Mouse (Mus musculus) midbrain, embryonic 14.5 days (tissue): ENCODE results near the gene Paqr4. TPM values are rescaled to one million over a fixed set of nuclear protein-coding genes. Genes with fewer than 3 reads are reported as not detected.
"Not testable (repeated sequence)": the region's sequence is repeated elsewhere in the genome, so short reads cannot be mapped to it uniquely, and the experiment has no call there.

Experiments
- ATAC-seq: fragments of 200-750 bp; cut with Nextera tagmentation; 2 replicates; pipeline ENCODE4 v1.8.0; 2017; ENCODE audit warnings: moderate number of reproducible peaks, moderate library complexity; ENCODE audit not compliant: low FRiP score, low TSS enrichment
- DNase-seq: peaks from one replicate; pipeline ENCODE4 v3.0.0-alpha.2; 2015
- H3K27ac ChIP-seq: fragments of 300-500 bp; sonication (generic); replicated peaks from 2 replicates; pipeline ENCODE4 v1.5.1; 2014; ENCODE audit warnings: mild to moderate bottlenecking, low read depth, low read length, moderate library complexity
- H3K27me3 ChIP-seq: fragments of 300-500 bp; sonication (generic); 2 replicates; pipeline ENCODE4 v1.6.1; 2014; ENCODE audit warnings: low read length, control low read depth, mixed read lengths; ENCODE audit not compliant: control insufficient read depth, insufficient read depth
- H3K36me3 ChIP-seq: fragments of 300-500 bp; sonication (generic); 2 replicates; pipeline ENCODE4 v1.6.1; 2014; ENCODE audit warnings: low read length, control low read depth; ENCODE audit not compliant: control insufficient read depth, insufficient read depth
- H3K4me1 ChIP-seq: fragments of 300-500 bp; sonication (generic); 2 replicates; pipeline ENCODE4 v1.6.1; 2014; ENCODE audit warnings: mild to moderate bottlenecking, antibody characterized with exemption, low read length, control low read depth; ENCODE audit not compliant: control insufficient read depth, insufficient read depth
- H3K4me2 ChIP-seq: fragments of 300-500 bp; sonication (generic); 2 replicates; pipeline ENCODE4 v1.6.1; 2014; ENCODE audit warnings: mild to moderate bottlenecking, low read length, moderate library complexity
- H3K4me3 ChIP-seq: fragments of 300-500 bp; sonication (generic); replicated peaks from 2 replicates; pipeline ENCODE4 v1.5.1; 2014; ENCODE audit warnings: low read depth, low read length
- H3K9ac ChIP-seq: fragments of 300-500 bp; sonication (generic); replicated peaks from 2 replicates; pipeline ENCODE4 v1.6.1; 2014; ENCODE audit warnings: mild to moderate bottlenecking, low read length, moderate library complexity
- H3K9me3 ChIP-seq: fragments of 300-500 bp; sonication (generic); 2 replicates; pipeline ENCODE4 v1.6.1; 2016; ENCODE audit warnings: low read length, control low read depth, mixed read lengths; ENCODE audit not compliant: control insufficient read depth
- WGBS: fragments of 180-500 bp; shearing (Covaris S2); extraction: QIAGEN DNeasy Blood & Tissue Kit; methylation state at CpG from one replicate; pipeline ENCODE4 v1.1.7; 2014; 5-methylcytosine and 5-hydroxymethylcytosine counted together
- polyA plus RNA-seq: library from polyadenylated mRNA; unstranded; fragments of >200 nt; fragmentation: Nextera tagmentation; extraction: Ambion mirVana; gene quantifications from 2 replicates; pipeline ENCODE4 v1.2.1, GENCODE M21; 2014

The Paqr4 gene
- polyA plus RNA-seq, 1 experiment from 2014 or later: 56.6 TPM

- H3K27ac ChIP-seq: no peak overlapping the region
- WGBS: 78% methylated on average over 10 of the region's 10 CpGs
- no peak overlapping the region for H3K4me3 ChIP-seq
- H3K4me2 ChIP-seq: no peak overlapping the region
- ATAC-seq (no peak), DNase-seq (no peak)
- peaks cover 7% of the 10 kb centered on the region; the same call in 1 of the 2 replicates for H3K36me3 ChIP-seq
- no peaks in the 10 kb centered on the region for H3K27me3 ChIP-seq
- H3K4me1 ChIP-seq: peaks cover 4% of the 10 kb centered on the region
- no peak overlapping the region for H3K9ac ChIP-seq
- H3K9me3 ChIP-seq: no peaks in the 10 kb centered on the region
Measured at GRCm38 (mm10) chr17:23776216-23776615, 35.5 kb upstream of the Paqr4 start.

DNA sequence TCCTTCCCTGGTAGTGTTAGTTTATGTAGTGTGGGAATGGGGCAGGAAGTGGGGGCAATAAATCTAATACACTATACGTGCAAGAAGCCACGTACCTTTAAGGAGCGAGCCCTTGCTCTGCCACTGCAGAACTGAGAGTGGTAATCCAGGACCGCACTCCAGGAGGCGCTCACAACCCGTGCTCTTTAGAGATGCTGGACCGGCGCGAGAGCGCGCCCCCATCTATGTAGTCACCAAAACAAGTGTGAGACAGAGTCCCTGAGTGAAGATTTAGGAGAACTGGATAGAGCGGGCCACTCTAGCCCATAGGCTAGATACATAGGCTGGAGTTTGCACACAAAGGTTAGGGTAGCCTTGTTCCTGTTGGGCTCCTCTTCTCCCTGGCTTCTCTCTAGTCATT lies 33.4 kb upstream of the Paqr4 start:
- Histone ChIP-seq H3K36me3 (peaks cover 5% of the 10 kb centered on the region; the same call in 1 of the 2 replicates), H3K4me2 (no peak overlapping the region), H3K27ac (no peak overlapping the region), H3K9me3 (no peaks in the 10 kb centered on the region), H3K9ac (no peak overlapping the region), H3K27me3 (no peaks in the 10 kb centered on the region), H3K4me1 (peaks cover 15% of the 10 kb centered on the region), H3K4me3 (no peak overlapping the region)
- WGBS: 6% methylated on average over 12 of the region's 12 CpGs
- DNase-seq (peak; percentile 84), ATAC-seq (peak; percentile 21; the same call in 1 of the 2 replicates)

DNA sequence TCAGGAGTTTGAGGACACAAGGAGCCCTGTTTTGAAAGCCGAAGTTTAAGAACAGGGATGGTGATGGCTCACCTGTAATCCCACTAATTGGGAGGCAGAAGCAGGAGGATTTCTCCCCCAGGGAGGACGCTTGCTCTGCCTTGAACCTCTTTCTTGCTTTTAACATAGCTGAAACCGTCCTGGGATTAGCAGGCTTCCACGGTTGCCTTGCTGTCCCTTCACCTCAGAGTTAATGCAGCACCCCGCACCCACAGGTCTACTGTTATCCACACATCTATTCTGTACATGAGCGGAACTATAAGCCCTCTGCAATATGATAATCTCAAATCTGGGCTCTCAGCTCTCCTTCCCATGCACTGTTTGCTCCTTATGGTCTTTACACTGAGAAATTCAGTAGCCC lies 33.0 kb upstream of the Paqr4 start:
- 69% methylated on average over 6 of the region's 6 CpGs for WGBS
- Histone ChIP-seq H3K4me2 (no peak overlapping the region), H3K27me3 (no peaks in the 10 kb centered on the region), H3K4me1 (peaks cover 19% of the 10 kb centered on the region), H3K9me3 (no peaks in the 10 kb centered on the region), H3K36me3 (peaks cover 9% of the 10 kb centered on the region; the same call in 1 of the 2 replicates), H3K27ac (no peak overlapping the region), H3K9ac (no peak overlapping the region), H3K4me3 (no peak overlapping the region)
- no peak for DNase-seq
- ATAC-seq: no peak

GRCm38 (mm10) chr17:23772219-23772556 lies 31.5 kb upstream of the Paqr4 start:
- not testable (repeated sequence) for H3K27ac ChIP-seq, ATAC-seq, DNase-seq, H3K9me3 ChIP-seq, H3K9ac ChIP-seq, H3K27me3 ChIP-seq
- H3K4me3 ChIP-seq: peak overlapping the region; percentile 86
- H3K4me1 ChIP-seq: peaks cover 20% of the 10 kb centered on the region
- 96% methylated on average over 2 of the region's 2 CpGs for WGBS
- H3K4me2 ChIP-seq: peak overlapping the region; percentile 65
- H3K36me3 ChIP-seq: peaks cover 14% of the 10 kb centered on the region; the same call in 1 of the 2 replicates

GRCm38 (mm10) chr17:23771284-23772218 lies 30.9 kb upstream of the Paqr4 start, which contains the start of gene Flywch1:
Gene Flywch1 (minus strand): TSS chr17:23771602.
- H3K4me1 ChIP-seq: peaks cover 20% of the 10 kb centered on the region
- peak within 1 kb of the TSS; percentile 92 for H3K27ac ChIP-seq
- peak within 1 kb of the TSS; percentile 98 for H3K9ac ChIP-seq
- 3% methylated on average over 58 of the region's 58 CpGs for WGBS
- ATAC-seq: peak; percentile 98
- peak; percentile 99 for DNase-seq
- no peaks in the 10 kb centered on the region for H3K27me3 ChIP-seq
- H3K9me3 ChIP-seq: no peaks in the 10 kb centered on the region
- H3K36me3 ChIP-seq: peaks cover 15% of the 10 kb centered on the region; the same call in 1 of the 2 replicates
- H3K4me2 ChIP-seq: peak within 1 kb of the TSS; percentile 65
- H3K4me3 ChIP-seq: peak within 1 kb of the TSS; percentile 86

GRCm38 (mm10) chr17:23770896-23771283 lies 30.2 kb upstream of the Paqr4 start:
- DNase-seq (no peak), ATAC-seq (no peak; the same call in 1 of the 2 replicates)
- H3K9ac ChIP-seq: peak overlapping the region; percentile 98
- 1% methylated on average over 19 of the region's 19 CpGs for WGBS
- peaks cover 20% of the 10 kb centered on the region for H3K4me1 ChIP-seq
- H3K4me3 ChIP-seq: peak overlapping the region; percentile 86
- no peaks in the 10 kb centered on the region for H3K9me3 ChIP-seq
- H3K36me3 ChIP-seq: peaks cover 14% of the 10 kb centered on the region; the same call in 1 of the 2 replicates
- no peaks in the 10 kb centered on the region for H3K27me3 ChIP-seq
- H3K4me2 ChIP-seq: peak overlapping the region; percentile 65
- peak overlapping the region; percentile 92 for H3K27ac ChIP-seq

DNA sequence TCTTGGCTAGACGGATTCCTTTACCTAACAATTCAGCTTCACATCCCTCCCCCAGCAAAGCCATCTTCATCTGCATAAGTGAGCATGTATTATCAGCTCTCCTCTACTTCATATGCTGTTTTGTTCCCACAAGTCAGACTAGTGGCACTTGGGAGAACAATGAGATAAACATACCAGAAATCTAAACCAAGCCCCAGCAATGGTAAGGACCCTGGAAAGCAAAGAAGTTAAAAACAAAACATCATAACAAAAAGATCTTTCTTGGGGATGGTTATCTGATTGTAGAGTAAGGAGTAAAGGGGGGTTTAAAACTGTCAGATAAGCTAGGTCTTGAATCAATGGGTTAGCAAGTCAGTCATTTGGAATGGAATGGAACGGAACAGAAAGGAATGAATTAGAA lies 29.8 kb upstream of the Paqr4 start:
- Histone ChIP-seq H3K4me1 (peaks cover 20% of the 10 kb centered on the region), H3K27ac (peak overlapping the region; percentile 92), H3K27me3 (no peaks in the 10 kb centered on the region), H3K9me3 (no peaks in the 10 kb centered on the region), H3K36me3 (peaks cover 14% of the 10 kb centered on the region; the same call in 1 of the 2 replicates), H3K4me3 (peak overlapping the region; percentile 86), H3K9ac (peak overlapping the region; percentile 98), H3K4me2 (peak overlapping the region; percentile 65)
- 0% methylated on average over 2 of the region's 2 CpGs for WGBS
- peak; percentile 41 for DNase-seq
- ATAC-seq: no peak

GRCm38 (mm10) chr17:23762976-23763375 lies 22.3 kb upstream of the Paqr4 start:
- H3K36me3 ChIP-seq: peaks cover 63% of the 10 kb centered on the region
- no peaks in the 10 kb centered on the region for H3K4me1 ChIP-seq
- H3K9ac ChIP-seq: no peak overlapping the region
- no peak for DNase-seq
- ATAC-seq: no peak
- 85% methylated on average over 11 of the region's 11 CpGs for WGBS
- no peaks in the 10 kb centered on the region for H3K9me3 ChIP-seq
- no peaks in the 10 kb centered on the region for H3K27me3 ChIP-seq
- H3K27ac ChIP-seq: no peak overlapping the region
- H3K4me3 ChIP-seq: no peak overlapping the region
- H3K4me2 ChIP-seq: no peak overlapping the region
